ENCODE assay signal across 9 mouse cellular contexts in genomic region chr12:33966490-33967415, GRCm38 (mm10). TPM values are rescaled to one million over a fixed set of nuclear protein-coding genes. Genes with fewer than 3 reads are reported as not detected.
A peak's percentile ranks its signal among the peaks of the same experiment; 100 is the strongest.
DNase-seq lines count a peak whose midpoint lies in the region; ATAC-seq lines count a peak whose summit lies in the region.
"Had no signal": no experiment of that assay in that cellular context is flagged by ENCODE, and none has a peak within 500 bp of the region (broad histone marks: within the 10 kb centered on the region; RNA-seq: fewer than 3 reads in every experiment).

No protein-coding gene starts in this region.

- intact Hi-C loops in left cerebral cortex, postnatal 36 days (cut with DNase I), result no loop called here
- intact Hi-C loops in left cerebral cortex, postnatal 14 days (cut with DNase I), result no loop called here

- ATAC-seq in embryonic facial prominence, embryonic 13.5 days (ENCODE audit: insufficient number of reproducible peaks, insufficient read depth, low FRiP score, low TSS enrichment, low read depth), result no peak
- ATAC-seq in hindbrain, embryonic 13.5 days (ENCODE audit: low FRiP score), result peak; percentile 11; the same call in 1 of the 2 replicates
- peak; percentile 17; the same call in 1 of the 2 replicates for ATAC-seq in neural tube, embryonic 12.5 days (ENCODE audit: low FRiP score, low read depth)
- no peak for ATAC-seq in activated CD4-positive, CD25-positive, alpha-beta regulatory T cell, adult 4 months

- no peaks in the 10 kb centered on the region for H3K36me3 ChIP-seq in embryonic facial prominence, embryonic 13.5 days
- H3K36me3 ChIP-seq in hindbrain, embryonic 13.5 days, result no peaks in the 10 kb centered on the region
- H3K36me3 ChIP-seq in neural tube, embryonic 12.5 days, result no peaks in the 10 kb centered on the region

- H3K27me3 ChIP-seq in embryonic facial prominence, embryonic 13.5 days, result peaks cover 31% of the 10 kb centered on the region
- peaks cover 97% of the 10 kb centered on the region for H3K27me3 ChIP-seq in hindbrain, embryonic 13.5 days
- peaks cover 92% of the 10 kb centered on the region for H3K27me3 ChIP-seq in neural tube, embryonic 12.5 days (replicated peaks)

- peak overlapping the region; percentile 96 for H3K27ac ChIP-seq in embryonic facial prominence, embryonic 13.5 days
- no peak overlapping the region for H3K27ac ChIP-seq in hindbrain, embryonic 13.5 days
- no peak overlapping the region for H3K27ac ChIP-seq in neural tube, embryonic 12.5 days

- DNase-seq in left cerebral cortex, postnatal 36 days (ENCODE audit: low spot score in 2 of 2), result peak; percentile 18 to 24
- no peak for DNase-seq in left cerebral cortex, postnatal 14 days (ENCODE audit: low spot score in 2 of 2)
- no peak for DNase-seq in thymus, postnatal 36 days
- no peak for DNase-seq in lung, postnatal 14 days

- H3K4me2 ChIP-seq in embryonic facial prominence, embryonic 13.5 days, result peak overlapping the region; percentile 76
- H3K4me2 ChIP-seq in hindbrain, embryonic 13.5 days, result peak overlapping the region; percentile 33
- peak overlapping the region; percentile 47 for H3K4me2 ChIP-seq in neural tube, embryonic 12.5 days (replicated peaks)

- under 1% methylated on average over 35 of the region's 35 CpGs for WGBS in embryonic facial prominence, embryonic 13.5 days
- WGBS in hindbrain, embryonic 13.5 days, result under 1% methylated on average over 35 of the region's 35 CpGs
- WGBS in neural tube, embryonic 12.5 days, result under 1% methylated on average over 35 of the region's 35 CpGs

- peak overlapping the region; percentile 43 for H3K4me3 ChIP-seq in embryonic facial prominence, embryonic 13.5 days
- H3K4me3 ChIP-seq in hindbrain, embryonic 13.5 days, result peak overlapping the region; percentile 20
- no peak overlapping the region for H3K4me3 ChIP-seq in neural tube, embryonic 12.5 days

- peaks cover 62% of the 10 kb centered on the region for H3K4me1 ChIP-seq in embryonic facial prominence, embryonic 13.5 days
- peaks cover 19% of the 10 kb centered on the region for H3K4me1 ChIP-seq in hindbrain, embryonic 13.5 days (replicated peaks)
- H3K4me1 ChIP-seq in neural tube, embryonic 12.5 days, result peaks cover 21% of the 10 kb centered on the region

- H3K9me3 ChIP-seq in embryonic facial prominence, embryonic 13.5 days, result no peaks in the 10 kb centered on the region
- H3K9me3 ChIP-seq in hindbrain, embryonic 13.5 days, result no peaks in the 10 kb centered on the region
- H3K9me3 ChIP-seq in neural tube, embryonic 12.5 days, result no peaks in the 10 kb centered on the region

- H3K9ac ChIP-seq in embryonic facial prominence, embryonic 13.5 days, result peak overlapping the region; percentile 79
- H3K9ac ChIP-seq in hindbrain, embryonic 13.5 days, result no peak overlapping the region
- no peak overlapping the region for H3K9ac ChIP-seq in neural tube, embryonic 12.5 days

RNA-seq across cellular contexts. Expression of gene Twist1, which starts 9.3 kb away (rescaled TPM):
- total RNA-seq in left cerebral cortex, postnatal 36 days (2021), result under 1 TPM; 0.72 to 0.76 TPM
- total RNA-seq in left cerebral cortex, postnatal 14 days (2021), result 1 to 10 TPM in 1 of 2 experiments, under 1 TPM in 1; 0.51 to 1.3 TPM
- polyA plus RNA-seq in embryonic facial prominence, embryonic 13.5 days (2015; fragmentation: Nextera tagmentation; extraction: Ambion mirVana), result 56.1 and 63.1 TPM in 2 replicates
- 2.4 and 2.8 TPM in 2 replicates for polyA plus RNA-seq in hindbrain, embryonic 13.5 days (2015; fragmentation: Nextera tagmentation; extraction: Ambion mirVana)
- 13.1 and 15.5 TPM in 2 replicates for polyA plus RNA-seq in neural tube, embryonic 12.5 days (2016; fragmentation: Nextera tagmentation; extraction: Ambion mirVana)
- not detected for polyA plus RNA-seq in activated CD4-positive, CD25-positive, alpha-beta regulatory T cell, adult 4 months (2017; shearing (Covaris generic))

RNA-seq across cellular contexts. Expression of gene Ferd3l, which starts 38.5 kb away (rescaled TPM):
- total RNA-seq in left cerebral cortex, postnatal 36 days (2021), result not detected
- not detected for total RNA-seq in left cerebral cortex, postnatal 14 days (2021)
- not detected in 2 replicates for polyA plus RNA-seq in embryonic facial prominence, embryonic 13.5 days (2015; fragmentation: Nextera tagmentation; extraction: Ambion mirVana)
- polyA plus RNA-seq in hindbrain, embryonic 13.5 days (2015; fragmentation: Nextera tagmentation; extraction: Ambion mirVana), result 1.1 and 2.2 TPM in 2 replicates
- 1.0 and 2.2 TPM in 2 replicates for polyA plus RNA-seq in neural tube, embryonic 12.5 days (2016; fragmentation: Nextera tagmentation; extraction: Ambion mirVana)
- polyA plus RNA-seq in activated CD4-positive, CD25-positive, alpha-beta regulatory T cell, adult 4 months (2017; shearing (Covaris generic)), result not detected
- total RNA-seq: left cerebral cortex, adult 18-20 months had no signal

Comparison
In these comparisons a context has a peak if more than half of its experiments do, and no peak if none do; other contexts are left out.
1. DNase-seq: peak in left cerebral cortex, postnatal 36 days (2 of 2); none in left cerebral cortex, postnatal 14 days (0 of 2), thymus, postnatal 36 days (0 of 2) and lung, postnatal 14 days (single experiment).
2. ATAC-seq: peak in hindbrain, embryonic 13.5 days (single experiment) and neural tube, embryonic 12.5 days (single experiment); none in embryonic facial prominence, embryonic 13.5 days (single experiment) and activated CD4-positive, CD25-positive, alpha-beta regulatory T cell, adult 4 months (single experiment).
3. Peak in every context shown above with its lines, with median percentiles within 50 percentile points of each other: H3K4me2 ChIP-seq.